Mouse (Mus musculus) liver, embryonic 16.5 days (tissue): ENCODE results near the gene Tmem86a. TPM values are rescaled to one million over a fixed set of nuclear protein-coding genes. Genes with fewer than 3 reads are reported as not detected.

Source experiments
- ATAC-seq: fragments of 200-750 bp; cut with Nextera tagmentation; 2 replicates; pipeline ENCODE4 v1.8.0; 2017; ENCODE audit warnings: low read depth, mild to moderate bottlenecking, moderate number of reproducible peaks, moderate library complexity
- H3K27ac ChIP-seq: fragments of 300-500 bp; sonication (generic); 2 replicates; pipeline ENCODE4 v1.5.1; 2014; ENCODE audit warnings: mild to moderate bottlenecking, low read length
- H3K27me3 ChIP-seq: fragments of 300-500 bp; sonication (generic); 2 replicates; pipeline ENCODE4 v1.6.1; 2014; ENCODE audit warnings: low read depth, low read length, mixed read lengths; ENCODE audit not compliant: control insufficient read depth, insufficient read depth
- H3K36me3 ChIP-seq: fragments of 300-500 bp; sonication (generic); 2 replicates; pipeline ENCODE4 v1.6.1; 2014; ENCODE audit warnings: mild to moderate bottlenecking; ENCODE audit not compliant: control insufficient read depth, insufficient read depth
- H3K4me1 ChIP-seq: fragments of 300-500 bp; sonication (generic); 2 replicates; pipeline ENCODE4 v1.6.1; 2014; ENCODE audit warnings: low read depth, low read length, mixed read lengths; ENCODE audit not compliant: control insufficient read depth
- H3K4me2 ChIP-seq: fragments of 300-500 bp; sonication (generic); 2 replicates; pipeline ENCODE4 v1.6.1; 2014; ENCODE audit warnings: low read depth, low read length, mixed read lengths
- H3K4me3 ChIP-seq: fragments of 300-500 bp; sonication (generic); 2 replicates; pipeline ENCODE4 v1.5.1; 2014; ENCODE audit warnings: low read depth, mild to moderate bottlenecking, low read length
- H3K9ac ChIP-seq: fragments of 300-500 bp; sonication (generic); 2 replicates; pipeline ENCODE4 v1.6.1; 2014; ENCODE audit warnings: low read depth, low read length
- H3K9me3 ChIP-seq: fragments of 300-500 bp; sonication (generic); replicated peaks from 2 replicates; pipeline ENCODE4 v1.6.1; 2016; ENCODE audit warnings: low read length; ENCODE audit not compliant: control insufficient read depth
- WGBS: fragments of 180-500 bp; shearing (Covaris S2); extraction: QIAGEN DNeasy Blood & Tissue Kit; methylation state at CpG from one replicate; pipeline ENCODE4 v1.1.7; 2014; ENCODE audit not compliant: insufficient replicate concordance; 5-methylcytosine and 5-hydroxymethylcytosine counted together
- polyA plus RNA-seq: library from polyadenylated mRNA; unstranded; fragments of >200 nt; fragmentation: Nextera tagmentation; extraction: Ambion mirVana; gene quantifications from 2 replicates; pipeline ENCODE4 v1.2.1, GENCODE M21; 2015

The Tmem86a gene
- polyA plus RNA-seq, 1 experiment from 2014 or later = 25.6 TPM

- H3K27ac ChIP-seq = no peak overlapping the region
- no peak overlapping the region for H3K4me2 ChIP-seq
- ATAC-seq = 0 out of 2 replicates have a peak, but pooled peaks have one; percentile 24
- H3K4me1 ChIP-seq = no peaks in the 10 kb centered on the region
- no peaks in the 10 kb centered on the region for H3K27me3 ChIP-seq
- H3K9ac ChIP-seq = no peak overlapping the region
- 48% methylated on average over 3 of the region's 3 CpGs for WGBS
- no peaks in the 10 kb centered on the region for H3K36me3 ChIP-seq
- no peaks in the 10 kb centered on the region for H3K9me3 ChIP-seq
- no peak overlapping the region for H3K4me3 ChIP-seq
Observed at GRCm38 (mm10) chr7:47080868-47081267, 30.5 kb downstream of the Tmem86a start.

GRCm38 (mm10) chr7:47081277-47081676 lies 30.9 kb downstream of the Tmem86a start:
- H3K27ac ChIP-seq = no peak overlapping the region
- no peak overlapping the region for H3K4me2 ChIP-seq
- H3K36me3 ChIP-seq = no peaks in the 10 kb centered on the region
- H3K9ac ChIP-seq = no peak overlapping the region
- no peaks in the 10 kb centered on the region for H3K4me1 ChIP-seq
- no peak overlapping the region for H3K4me3 ChIP-seq
- WGBS = 26% methylated on average over 6 of the region's 6 CpGs
- H3K9me3 ChIP-seq = no peaks in the 10 kb centered on the region
- ATAC-seq = peak; percentile 45; the same call in 1 of the 2 replicates
- no peaks in the 10 kb centered on the region for H3K27me3 ChIP-seq

DNA sequence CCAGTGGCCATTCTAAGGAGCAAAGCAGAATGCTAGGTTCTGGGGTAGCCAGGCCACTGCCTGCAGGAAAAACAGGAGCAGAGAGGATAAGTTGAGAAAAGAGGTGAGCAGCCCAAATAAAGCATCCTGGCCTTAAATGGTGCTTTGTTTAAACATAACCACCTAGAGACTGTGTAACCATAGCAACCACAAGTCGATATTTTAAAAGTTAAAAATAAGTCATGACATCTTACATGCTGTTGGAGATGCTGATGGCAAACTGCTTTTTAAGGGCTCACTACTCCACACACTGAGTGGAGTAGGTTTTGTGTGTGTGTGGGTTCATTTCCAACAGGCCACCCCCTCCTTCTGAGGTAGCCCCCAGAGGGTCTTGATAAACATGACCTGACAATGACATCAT lies 34.7 kb downstream of the Tmem86a start:
- H3K4me2 ChIP-seq = no peak overlapping the region
- 56% methylated on average over 1 of the region's 1 CpGs for WGBS
- no peak overlapping the region for H3K27ac ChIP-seq
- no peak overlapping the region for H3K9ac ChIP-seq
- no peak for ATAC-seq
- no peaks in the 10 kb centered on the region for H3K36me3 ChIP-seq
- H3K27me3 ChIP-seq = no peaks in the 10 kb centered on the region
- no peak overlapping the region for H3K4me3 ChIP-seq
- H3K4me1 ChIP-seq = no peaks in the 10 kb centered on the region
- no peaks in the 10 kb centered on the region for H3K9me3 ChIP-seq

GRCm38 (mm10) chr7:47093935-47094334 lies 43.5 kb downstream of the Tmem86a start:
- H3K27ac ChIP-seq = no peak overlapping the region
- no peak overlapping the region for H3K4me3 ChIP-seq
- H3K9me3 ChIP-seq = no peaks in the 10 kb centered on the region
- no peak overlapping the region for H3K4me2 ChIP-seq
- no peak for ATAC-seq
- no peaks in the 10 kb centered on the region for H3K36me3 ChIP-seq
- no peak overlapping the region for H3K9ac ChIP-seq
- WGBS = 73% methylated on average over 5 of the region's 5 CpGs
- no peaks in the 10 kb centered on the region for H3K4me1 ChIP-seq
- H3K27me3 ChIP-seq = no peaks in the 10 kb centered on the region

- H3K4me3 ChIP-seq = no peak overlapping the region
- WGBS = 51% methylated on average over 2 of the region's 2 CpGs
- ATAC-seq = no peak
- no peak overlapping the region for H3K27ac ChIP-seq
- no peaks in the 10 kb centered on the region for H3K4me1 ChIP-seq
- H3K9ac ChIP-seq = no peak overlapping the region
- no peaks in the 10 kb centered on the region for H3K27me3 ChIP-seq
- H3K4me2 ChIP-seq = no peak overlapping the region
- H3K36me3 ChIP-seq = no peaks in the 10 kb centered on the region
- H3K9me3 ChIP-seq = no peaks in the 10 kb centered on the region
Observed at GRCm38 (mm10) chr7:47094969-47095368, 44.6 kb downstream of the Tmem86a start.

DNA sequence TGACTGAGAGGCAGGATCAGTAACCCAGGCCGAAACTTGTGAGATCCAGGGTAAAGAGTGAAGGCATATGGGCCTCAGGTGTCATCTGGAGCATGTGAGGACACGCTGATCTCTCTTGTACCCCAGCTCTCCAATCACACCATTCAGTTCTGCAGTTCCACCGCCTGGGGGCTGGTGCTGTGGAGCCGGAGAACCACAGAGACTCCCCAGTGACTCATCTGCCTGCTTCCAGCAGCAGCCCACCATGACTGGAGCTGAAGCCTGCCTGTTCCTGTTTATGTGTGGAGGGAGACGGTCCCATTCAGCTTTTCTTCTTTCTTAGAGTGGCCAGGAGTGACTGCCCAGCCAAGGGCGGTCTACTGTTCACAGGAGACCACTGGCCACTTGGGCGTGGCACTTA lies 47.6 kb downstream of the Tmem86a start:
- Histone ChIP-seq H3K4me2 (no peak overlapping the region), H3K27me3 (no peaks in the 10 kb centered on the region), H3K4me1 (no peaks in the 10 kb centered on the region), H3K36me3 (no peaks in the 10 kb centered on the region), H3K9me3 (no peaks in the 10 kb centered on the region), H3K27ac (no peak overlapping the region), H3K4me3 (no peak overlapping the region), H3K9ac (no peak overlapping the region)
- no peak for ATAC-seq
- 48% methylated on average over 7 of the region's 7 CpGs for WGBS

GRCm38 (mm10) chr7:47099306-47099705 lies 48.9 kb downstream of the Tmem86a start:
- ATAC-seq = no peak
- H3K27ac ChIP-seq = no peak overlapping the region
- no peaks in the 10 kb centered on the region for H3K27me3 ChIP-seq
- no peaks in the 10 kb centered on the region for H3K9me3 ChIP-seq
- H3K4me2 ChIP-seq = no peak overlapping the region
- 60% methylated on average over 7 of the region's 7 CpGs for WGBS
- H3K4me1 ChIP-seq = no peaks in the 10 kb centered on the region
- H3K4me3 ChIP-seq = no peak overlapping the region
- no peak overlapping the region for H3K9ac ChIP-seq
- H3K36me3 ChIP-seq = no peaks in the 10 kb centered on the region

DNA sequence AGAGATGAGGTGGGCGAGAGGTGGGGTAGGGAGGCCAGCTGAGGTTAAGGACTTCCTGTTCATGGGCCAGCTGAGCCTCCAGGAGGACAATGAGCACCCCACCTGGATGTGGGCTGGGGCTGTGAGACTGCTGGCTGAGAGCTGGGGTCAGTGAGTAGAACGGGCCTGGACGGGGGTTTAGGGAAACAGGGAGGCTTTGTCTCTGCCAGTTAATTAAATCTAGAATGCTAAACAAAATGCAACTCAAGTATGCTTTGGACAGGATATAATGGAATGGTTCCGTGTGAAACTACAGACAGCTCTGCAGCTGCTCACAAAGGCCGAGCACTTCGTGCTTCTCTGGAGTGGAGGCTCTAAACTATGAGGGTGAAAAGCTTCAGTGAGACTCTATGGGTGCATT lies 50.2 kb downstream of the Tmem86a start:
- no peaks in the 10 kb centered on the region for H3K4me1 ChIP-seq
- H3K4me3 ChIP-seq = no peak overlapping the region
- H3K4me2 ChIP-seq = no peak overlapping the region
- 62% methylated on average over 6 of the region's 6 CpGs for WGBS
- H3K27me3 ChIP-seq = no peaks in the 10 kb centered on the region
- H3K36me3 ChIP-seq = no peaks in the 10 kb centered on the region
- no peaks in the 10 kb centered on the region for H3K9me3 ChIP-seq
- H3K27ac ChIP-seq = no peak overlapping the region
- no peak for ATAC-seq
- no peak overlapping the region for H3K9ac ChIP-seq

DNA sequence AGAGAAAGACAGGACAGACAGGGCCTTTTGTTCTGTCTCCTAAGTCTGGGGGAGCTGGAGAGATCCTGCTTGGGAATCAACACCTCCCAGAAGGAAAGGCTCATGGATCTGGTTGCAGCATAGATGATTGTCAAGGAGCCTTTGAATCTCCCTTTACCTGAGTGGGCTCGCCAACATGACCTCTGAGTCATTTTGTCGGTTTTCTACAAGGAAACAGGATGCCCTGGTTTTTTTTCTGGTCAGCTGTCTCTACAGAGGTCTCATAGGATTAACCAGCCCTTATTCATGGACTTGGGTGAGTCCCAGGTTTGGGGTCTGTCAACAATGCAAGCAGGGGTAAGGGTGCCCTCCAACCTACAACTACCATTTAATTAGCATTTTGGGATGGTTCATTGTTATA lies 52.6 kb downstream of the Tmem86a start:
- no peak for ATAC-seq
- Histone ChIP-seq H3K4me1 (no peaks in the 10 kb centered on the region), H3K4me2 (no peak overlapping the region), H3K9ac (no peak overlapping the region), H3K27ac (no peak overlapping the region), H3K9me3 (no peaks in the 10 kb centered on the region), H3K27me3 (no peaks in the 10 kb centered on the region), H3K36me3 (no peaks in the 10 kb centered on the region), H3K4me3 (no peak overlapping the region)
- WGBS = 34% methylated on average over 2 of the region's 2 CpGs
